Mouse (Mus musculus) adrenal gland, postnatal 10 days (tissue): Measurements from ENCODE around the gene Hnrnpdl. TPM values are rescaled to one million over a fixed set of nuclear protein-coding genes. Genes with fewer than 3 reads are reported as not detected.
A peak's percentile ranks its signal among the peaks of the same experiment; 100 is the strongest.

Source experiments
- DNase-seq: peaks from one replicate; pipeline ENCODE4 v3.0.0; 2021; ENCODE audit warnings: mixed read lengths
- total RNA-seq, 2 experiments: library from RNA; stranded (reverse); gene quantifications; 2 replicates each; pipeline ENCODE4 v1.2.3; 2021

Hnrnpdl gene
- total RNA-seq, 2 experiments from 2014 or later: 96.1 to 145 TPM

GRCm38 (mm10) chr5:100005431-100005830, 34.0 kb downstream of the Hnrnpdl start:
- DNase-seq: peak; percentile 10

- no peak for DNase-seq
Measured at GRCm38 (mm10) chr5:100003895-100004294, 35.6 kb downstream of the Hnrnpdl start.

GRCm38 (mm10) chr5:100000500-100000899, 39.0 kb downstream of the Hnrnpdl start:
- DNase-seq: no peak

GRCm38 (mm10) chr5:100000048-100000447, 39.4 kb downstream of the Hnrnpdl start:
- DNase-seq: no peak

- no peak for DNase-seq
Measured at GRCm38 (mm10) chr5:99994680-99995079, 44.8 kb downstream of the Hnrnpdl start.

- DNase-seq: peak; percentile 29
Measured at GRCm38 (mm10) chr5:99994166-99994565, 45.3 kb downstream of the Hnrnpdl start.

Other genes with a start within 250 kb of the Hnrnpdl start
- under 1 TPM; 0.69 to 0.79 TPM for gene Vamp9, start 133.4 kb downstream of the Hnrnpdl start, total RNA-seq
- 100 to 1,000 TPM; 170 to 220 TPM for gene Hnrnpd, start 60.7 kb downstream of the Hnrnpdl start, total RNA-seq
- gene 4930524J08Rik, start 60.6 kb downstream of the Hnrnpdl start, total RNA-seq: 1 to 10 TPM; 2.6 to 4.1 TPM
- 10 to 100 TPM; 23.2 to 29.4 TPM for gene Enoph1, start 321 bp upstream of the Hnrnpdl start, total RNA-seq
- gene Tmem150c, start 120.1 kb upstream of the Hnrnpdl start, total RNA-seq: 10 to 100 TPM; 12.9 to 18.4 TPM